Mouse (Mus musculus): ENCODE measurements around the gene Exog.

- peak; percentile 56; the same call in 1 of the 2 replicates for TF ChIP-seq CTCF (IDR thresholded peaks at IDR 0.05; ENCODE audit: borderline replicate concordance, insufficient read depth, low read length)
- TF ChIP-seq POLR2A (IDR thresholded peaks at IDR 0.05; ENCODE audit: low read depth, low read length) = no peak
Observed at GRCm38 (mm10) chr9:119465595-119465994, 20.9 kb downstream of the Exog start.

Measured in embryonic fibroblast, embryonic 13.5 days (primary cell).